11 mouse cellular contexts compared by ENCODE assay signal in the genomic region with DNA sequence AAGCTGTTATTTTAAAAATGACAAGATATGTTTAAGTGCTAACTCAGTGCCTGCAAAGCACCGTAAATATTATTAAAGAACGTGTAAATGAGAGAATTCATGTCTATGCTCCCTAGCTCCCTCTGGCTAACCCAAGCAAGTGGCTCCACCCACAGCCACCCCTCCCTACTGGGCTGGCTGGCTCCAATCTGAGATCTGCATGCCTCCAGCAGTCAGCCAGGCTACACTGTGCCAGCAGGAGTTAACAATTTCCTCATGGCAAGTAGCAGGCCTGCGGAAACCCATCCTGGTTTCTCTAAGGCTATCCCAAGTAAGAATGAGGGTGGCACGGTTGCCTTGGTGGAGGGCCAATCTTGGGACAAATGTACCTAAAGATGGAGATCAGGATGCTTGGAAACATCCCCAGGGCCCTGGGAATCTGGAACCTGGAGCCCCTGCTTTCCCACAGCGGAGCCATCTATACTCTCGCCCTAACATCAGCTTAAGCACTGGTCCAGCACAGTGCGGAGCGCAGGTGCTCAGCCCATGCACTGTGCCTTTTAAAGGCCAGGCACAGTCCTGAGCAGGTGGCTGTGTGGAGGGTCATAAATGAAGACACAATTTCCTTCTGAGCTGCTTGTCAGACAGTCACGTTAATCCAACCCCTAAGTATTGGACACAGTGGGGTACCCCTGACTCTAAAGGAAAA. TPM values are rescaled to one million over a fixed set of nuclear protein-coding genes. Genes with fewer than 3 reads are reported as not detected.
DNase-seq lines count a peak whose midpoint lies in the region; ATAC-seq lines count a peak whose summit lies in the region.
"Had no signal": no experiment of that assay in that cellular context is flagged by ENCODE, and none has a peak within 500 bp of the region (broad histone marks: within the 10 kb centered on the region; RNA-seq: fewer than 3 reads in every experiment).

No protein-coding gene starts in this region.

- DNase-seq in heart, postnatal 14 days: peak; percentile 18 to 49
- no peak for DNase-seq in heart, postnatal 25 days (ENCODE audit: low spot score)
- peak; percentile 42 to 65 for DNase-seq in urinary bladder, postnatal 36 days (ENCODE audit: low spot score in 2 of 2)
- DNase-seq in urinary bladder, postnatal 10 days (ENCODE audit: low spot score): no peak
- DNase-seq in fibroblast of lung, adult 2 months (ENCODE audit: low read depth): peak; percentile 35
- DNase-seq in left cerebral cortex, adult 9 months (ENCODE audit: low spot score in 2 of 2): no peak
- DNase-seq in T-cell, adult 2 months (ENCODE audit: low spot score): no peak

- 0 out of 2 replicates have a peak, but pooled peaks cover 5% of the 10 kb centered on the region for H3K4me1 ChIP-seq in stomach, embryonic 15.5 days
- H3K4me1 ChIP-seq: neural tube, embryonic 12.5 days had no signal

- ATAC-seq in stomach, embryonic 15.5 days (ENCODE audit: insufficient read depth, low FRiP score, low read depth): 0 out of 2 replicates have a peak, but pooled peaks have one; percentile 47

- no peaks in the 10 kb centered on the region for H3K9me3 ChIP-seq in stomach, embryonic 15.5 days
- H3K9me3 ChIP-seq: G1E; neural tube, embryonic 12.5 days had no signal

- 62% methylated on average over 9 of the region's 9 CpGs for WGBS in stomach, embryonic 15.5 days

- no peaks in the 10 kb centered on the region for H3K36me3 ChIP-seq in stomach, embryonic 15.5 days
- H3K36me3 ChIP-seq: G1E; neural tube, embryonic 12.5 days had no signal

- H3K4me3 ChIP-seq in stomach, embryonic 15.5 days (replicated peaks): no peak overlapping the region
- H3K4me3 ChIP-seq: neural tube, embryonic 12.5 days had no signal

- no peak overlapping the region for H3K4me2 ChIP-seq in stomach, embryonic 15.5 days
- H3K4me2 ChIP-seq: neural tube, embryonic 12.5 days had no signal

- H3K9ac ChIP-seq in stomach, embryonic 15.5 days: no peak overlapping the region
- H3K9ac ChIP-seq: neural tube, embryonic 12.5 days had no signal

- intact Hi-C loops in heart, postnatal 14 days (cut with DNase I): no loop called here
- intact Hi-C loops in heart, postnatal 25 days (cut with DNase I): no loop called here

- no peaks in the 10 kb centered on the region for H3K27me3 ChIP-seq in stomach, embryonic 15.5 days (replicated peaks)
- H3K27me3 ChIP-seq: neural tube, embryonic 12.5 days had no signal

- no peak overlapping the region for H3K27ac ChIP-seq in stomach, embryonic 15.5 days
- H3K27ac ChIP-seq: neural tube, embryonic 12.5 days had no signal

RNA-seq across cellular contexts. Expression of gene Cib4, which starts 4.8 kb away (rescaled TPM):
- not detected for total RNA-seq in heart, postnatal 14 days (2021)
- total RNA-seq in heart, postnatal 25 days (2021): not detected
- polyA plus RNA-seq in stomach, embryonic 15.5 days (2015; fragmentation: Nextera tagmentation; extraction: Ambion mirVana): not detected in 2 replicates
- total RNA-seq: G1E had no signal
- polyA plus RNA-seq: G1E; heart, embryonic 14.5 days; neural tube, embryonic 12.5 days had no signal

RNA-seq across cellular contexts. Expression of gene Kcnk3, which starts 37.5 kb away (rescaled TPM):
- 100 to 1,000 TPM; 181 to 186 TPM for total RNA-seq in heart, postnatal 14 days (2021)
- total RNA-seq in heart, postnatal 25 days (2021): 100 to 1,000 TPM; 250 to 251 TPM
- 13.5 and 15.3 TPM in 2 replicates for polyA plus RNA-seq in stomach, embryonic 15.5 days (2015; fragmentation: Nextera tagmentation; extraction: Ambion mirVana)
- polyA plus RNA-seq: G1E had no signal

Comparison
In these comparisons a context has a peak if more than half of its experiments do, and no peak if none do; other contexts are left out.
1. DNase-seq: peak in heart, postnatal 14 days (2 of 2), urinary bladder, postnatal 36 days (2 of 2) and fibroblast of lung, adult 2 months (single experiment); none in heart, postnatal 25 days (single experiment), urinary bladder, postnatal 10 days (single experiment), left cerebral cortex, adult 9 months (0 of 2) and T-cell, adult 2 months (single experiment).